Mouse (Mus musculus) forebrain, postnatal 0 days (tissue): ENCODE measurements around the gene Ccdc81. TPM values are rescaled to one million over a fixed set of nuclear protein-coding genes. Genes with fewer than 3 reads are reported as not detected.
A peak's percentile ranks its signal among the peaks of the same experiment; 100 is the strongest.

Experiments
- ATAC-seq: fragments of 200-750 bp; cut with Nextera tagmentation; 2 replicates; pipeline ENCODE4 v1.8.0; 2017; ENCODE audit warnings: mild to moderate bottlenecking, moderate library complexity
- DNase-seq: peaks from one replicate; pipeline ENCODE4 v3.0.0-alpha.2; 2015
- H3K27ac ChIP-seq: fragments of 300-500 bp; sonication (generic); 2 replicates; pipeline ENCODE4 v1.5.1; 2014; ENCODE audit warnings: low read depth, mild to moderate bottlenecking, antibody characterized with exemption, low read length, moderate library complexity, mixed read lengths
- H3K27me3 ChIP-seq: fragments of 300-500 bp; sonication (generic); 2 replicates; pipeline ENCODE4 v1.6.1; 2014; ENCODE audit warnings: mild to moderate bottlenecking, low read length, mixed read lengths; ENCODE audit not compliant: insufficient read depth
- H3K36me3 ChIP-seq: fragments of 300-500 bp; sonication (generic); 2 replicates; pipeline ENCODE4 v1.6.1; 2014; ENCODE audit warnings: mild to moderate bottlenecking, moderate library complexity; ENCODE audit not compliant: insufficient read depth
- H3K4me1 ChIP-seq: fragments of 300-500 bp; sonication (generic); 2 replicates; pipeline ENCODE4 v1.6.1; 2014; ENCODE audit warnings: antibody characterized with exemption; ENCODE audit not compliant: insufficient read depth
- H3K4me2 ChIP-seq: fragments of 300-500 bp; sonication (generic); 2 replicates; pipeline ENCODE4 v1.6.1; 2014; ENCODE audit warnings: low read depth, mild to moderate bottlenecking, moderate library complexity
- H3K4me3 ChIP-seq: fragments of 300-500 bp; sonication (generic); 2 replicates; pipeline ENCODE4 v1.5.1; 2014; ENCODE audit warnings: low read depth, low read length, mixed read lengths
- H3K9ac ChIP-seq: fragments of 300-500 bp; sonication (generic); 2 replicates; pipeline ENCODE4 v1.6.1; 2014; ENCODE audit warnings: mild to moderate bottlenecking
- H3K9me3 ChIP-seq: fragments of 300-500 bp; sonication (generic); 2 replicates; pipeline ENCODE4 v1.6.1; 2016; ENCODE audit warnings: low read length
- CTCF ChIP-seq: sonication (generic); IDR thresholded peaks from 2 replicates; pipeline ENCODE4 v1.5.1; 2016; ENCODE audit warnings: antibody characterized with exemption, control low read depth, low read depth
- WGBS: fragments of 180-500 bp; shearing (Covaris S2); extraction: QIAGEN DNeasy Blood & Tissue Kit; methylation state at CpG from one replicate; pipeline ENCODE4 v1.1.7; 2014; 5-methylcytosine and 5-hydroxymethylcytosine counted together
- polyA plus RNA-seq: library from polyadenylated mRNA; unstranded; fragments of >200 nt; fragmentation: Nextera tagmentation; extraction: Ambion mirVana; gene quantifications from 2 replicates; pipeline ENCODE4 v1.2.1, GENCODE M21; 2015
- total RNA-seq: library from RNA; depleted of rRNA; stranded (reverse); fragments of >200 nt; gene quantifications from 2 replicates; pipeline ENCODE4 v1.2.3, GENCODE M21; 2014

The Ccdc81 gene
- total and polyA plus RNA-seq, 2 experiments from 2014 or later: 1.2 to 1.5 TPM

- H3K36me3 ChIP-seq: no peaks in the 10 kb centered on the region
- ATAC-seq (no peak), DNase-seq (no peak)
- H3K27ac ChIP-seq: no peak overlapping the region
- WGBS: 48% methylated on average over 1 of the region's 1 CpGs
- no peaks in the 10 kb centered on the region for H3K4me1 ChIP-seq
- no peak overlapping the region for H3K4me3 ChIP-seq
- H3K9me3 ChIP-seq: no peaks in the 10 kb centered on the region
- TF ChIP-seq CTCF: no peak
- H3K9ac ChIP-seq: no peak overlapping the region
- no peak overlapping the region for H3K4me2 ChIP-seq
- H3K27me3 ChIP-seq: no peaks in the 10 kb centered on the region
Measured at GRCm38 (mm10) chr7:89879686-89880085, 23.7 kb downstream of the Ccdc81 start.

- Histone ChIP-seq H3K4me3 (no peak overlapping the region), H3K36me3 (no peaks in the 10 kb centered on the region), H3K9ac (no peak overlapping the region), H3K27ac (no peak overlapping the region), H3K9me3 (no peaks in the 10 kb centered on the region), H3K4me1 (no peaks in the 10 kb centered on the region), H3K4me2 (no peak overlapping the region), H3K27me3 (no peaks in the 10 kb centered on the region)
- TF ChIP-seq CTCF: no peak
- no peak for DNase-seq
- WGBS: 83% methylated on average over 5 of the region's 5 CpGs
- ATAC-seq: no peak
Measured at GRCm38 (mm10) chr7:89867221-89867620, 36.2 kb downstream of the Ccdc81 start.

- 94% methylated on average over 1 of the region's 1 CpGs for WGBS
- DNase-seq (no peak), ATAC-seq (no peak)
- Histone ChIP-seq H3K4me3 (no peak overlapping the region), H3K9me3 (no peaks in the 10 kb centered on the region), H3K27me3 (no peaks in the 10 kb centered on the region), H3K36me3 (no peaks in the 10 kb centered on the region), H3K9ac (no peak overlapping the region), H3K27ac (no peak overlapping the region), H3K4me1 (no peaks in the 10 kb centered on the region), H3K4me2 (no peak overlapping the region)
- TF ChIP-seq CTCF: peak; percentile 16; the same call in 1 of the 2 replicates
Measured at GRCm38 (mm10) chr7:89864769-89865168, 38.7 kb downstream of the Ccdc81 start.

GRCm38 (mm10) chr7:89856440-89857217 is 46.8 kb downstream of the Ccdc81 start:
- no peak overlapping the region for H3K4me2 ChIP-seq
- no peak for DNase-seq
- no peak overlapping the region for H3K27ac ChIP-seq
- no peaks in the 10 kb centered on the region for H3K9me3 ChIP-seq
- H3K9ac ChIP-seq: no peak overlapping the region
- no peaks in the 10 kb centered on the region for H3K27me3 ChIP-seq
- H3K4me3 ChIP-seq: no peak overlapping the region
- TF ChIP-seq CTCF: no peak
- H3K4me1 ChIP-seq: no peaks in the 10 kb centered on the region
- no peaks in the 10 kb centered on the region for H3K36me3 ChIP-seq
- ATAC-seq: peak; percentile 73
- 49% methylated on average over 17 of the region's 17 CpGs for WGBS

GRCm38 (mm10) chr7:89855196-89855595 is 48.2 kb downstream of the Ccdc81 start:
- no peak for TF ChIP-seq CTCF
- Histone ChIP-seq H3K36me3 (no peaks in the 10 kb centered on the region), H3K4me3 (no peak overlapping the region), H3K9me3 (no peaks in the 10 kb centered on the region), H3K4me1 (no peaks in the 10 kb centered on the region), H3K4me2 (no peak overlapping the region), H3K27me3 (no peaks in the 10 kb centered on the region), H3K9ac (no peak overlapping the region), H3K27ac (no peak overlapping the region)
- DNase-seq: no peak
- WGBS: 79% methylated on average over 1 of the region's 1 CpGs
- no peak for ATAC-seq

GRCm38 (mm10) chr7:89853131-89853530 is 50.3 kb downstream of the Ccdc81 start:
- WGBS: 83% methylated on average over 5 of the region's 5 CpGs
- no peak for TF ChIP-seq CTCF
- Histone ChIP-seq H3K4me1 (no peaks in the 10 kb centered on the region), H3K4me3 (no peak overlapping the region), H3K9ac (no peak overlapping the region), H3K27me3 (no peaks in the 10 kb centered on the region), H3K4me2 (no peak overlapping the region), H3K36me3 (no peaks in the 10 kb centered on the region), H3K9me3 (no peaks in the 10 kb centered on the region), H3K27ac (no peak overlapping the region)
- ATAC-seq: no peak
- DNase-seq: no peak

- 82% methylated on average over 10 of the region's 10 CpGs for WGBS
- DNase-seq: no peak
Measured at GRCm38 (mm10) chr7:89852158-89853095, 51.0 kb downstream of the Ccdc81 start.

More at GRCm38 (mm10) chr7:89852158-89853095, 51.0 kb downstream of the Ccdc81 start:
- Histone ChIP-seq H3K4me1 (no peaks in the 10 kb centered on the region), H3K4me3 (no peak overlapping the region), H3K9ac (no peak overlapping the region), H3K4me2 (no peak overlapping the region), H3K27me3 (no peaks in the 10 kb centered on the region), H3K9me3 (no peaks in the 10 kb centered on the region), H3K27ac (no peak overlapping the region), H3K36me3 (no peaks in the 10 kb centered on the region)
- ATAC-seq: no peak
- no peak for TF ChIP-seq CTCF
